Mouse (Mus musculus): ENCODE data around the gene Fam189a2. TPM values are rescaled to one million over a fixed set of nuclear protein-coding genes. Genes with fewer than 3 reads are reported as not detected.

The Fam189a2 gene
- not detected for polyA plus RNA-seq (2017; shearing (Covaris generic))

DNA sequence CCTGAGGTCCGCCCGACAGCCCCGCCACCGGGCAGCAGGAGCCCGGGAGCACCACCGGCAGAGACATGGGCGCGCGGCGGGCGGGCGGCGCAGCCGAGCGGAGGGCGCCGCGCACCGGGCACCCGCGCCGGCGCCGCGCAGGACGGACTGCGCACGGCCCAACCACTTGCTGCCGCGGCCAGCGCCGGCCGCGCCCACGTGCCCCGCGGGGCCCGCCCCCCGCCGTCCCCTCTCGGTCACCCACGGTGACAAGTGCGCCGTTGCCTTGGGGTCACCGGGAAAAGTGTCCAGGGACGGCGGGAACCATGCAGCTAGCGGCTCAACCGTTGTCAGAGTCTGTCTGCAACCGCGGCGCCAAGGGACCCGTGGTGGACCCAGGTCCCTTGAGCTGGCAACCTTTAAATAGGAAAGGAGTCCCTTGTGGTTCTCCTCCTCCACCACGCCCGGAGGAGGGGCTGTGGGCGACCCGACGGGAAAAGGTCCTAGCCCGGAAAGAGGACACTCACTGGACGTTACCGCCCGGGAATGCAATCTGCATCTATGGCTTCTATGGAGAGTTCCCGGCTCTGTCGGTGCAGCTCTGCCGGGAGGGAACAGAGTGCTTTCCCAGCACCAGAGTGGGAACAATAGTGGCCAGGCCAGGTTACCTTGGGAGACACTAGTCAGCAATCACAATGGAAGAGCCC, at the start of gene Fam189a2:
Fam189a2 (minus strand) TSS at position 149 of the 686 bp plus-strand sequence.

Other genes starting within 250 kb of the Fam189a2 start
- 7.9 TPM for gene Tjp2, start 194.0 kb upstream of the Fam189a2 start, polyA plus RNA-seq (2017; shearing (Covaris generic))
- 14.4 TPM for gene Fxn, start 249.6 kb upstream of the Fam189a2 start, polyA plus RNA-seq (2017; shearing (Covaris generic))

Data from CD4-positive, CD25-positive, alpha-beta regulatory T cell, adult 9 weeks (primary cell).